Mouse (Mus musculus) myocyte (in vitro differentiated cells): ENCODE measurements around the gene Cfap73.

Source experiments
- MAX ChIP-seq: IDR thresholded peaks from one replicate; pipeline ENCODE4 v1.6.1; 2011; ENCODE audit warnings: low read depth, mild to moderate bottlenecking, control low read depth
- POLR2A ChIP-seq: IDR thresholded peaks from one replicate; pipeline ENCODE4 v1.6.1; 2011; ENCODE audit warnings: low read depth, mild to moderate bottlenecking, control low read depth, moderate library complexity; ENCODE audit not compliant: insufficient read length
- POLR2AphosphoS2 ChIP-seq: IDR thresholded peaks from one replicate; pipeline ENCODE4 v1.6.1; 2011; ENCODE audit warnings: low read depth, control low read depth; ENCODE audit not compliant: insufficient read length
- TCF12 ChIP-seq: IDR thresholded peaks from one replicate; pipeline ENCODE4 v1.6.1; 2011; ENCODE audit warnings: mild to moderate bottlenecking, control low read depth; ENCODE audit not compliant: poor library complexity, insufficient read depth, severe bottlenecking
- USF1 ChIP-seq: IDR thresholded peaks from one replicate; pipeline ENCODE4 v1.6.1; 2011; ENCODE audit warnings: low read depth, mild to moderate bottlenecking, control low read depth, moderate library complexity

DNA sequence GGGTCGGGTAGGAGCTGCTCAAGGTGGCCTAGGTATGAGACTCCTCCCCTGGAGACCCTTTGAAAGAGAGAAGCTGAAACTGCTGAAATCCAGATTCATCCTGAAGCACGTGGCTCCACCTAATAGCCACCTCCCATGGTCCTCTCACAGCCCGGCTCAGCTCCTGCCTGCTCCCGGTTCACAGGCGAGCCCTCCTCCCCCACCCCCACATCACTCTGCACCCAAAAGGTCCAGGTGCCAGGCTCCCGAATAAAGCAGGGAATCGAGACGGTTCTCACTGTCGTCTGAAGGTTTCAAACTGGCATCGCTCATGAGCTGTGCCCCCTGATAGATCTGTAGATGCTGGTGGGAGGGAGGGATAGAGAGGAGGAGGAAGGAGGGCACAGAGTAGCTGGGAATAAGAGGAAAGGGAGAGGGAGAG is 28.8 kb downstream of the Cfap73 start:
- TF ChIP-seq POLR2AphosphoS2 (no peak), MAX (no peak), POLR2A (no peak), TCF12 (no peak), USF1 (no peak)
